Mouse (Mus musculus) common myeloid progenitor, adult 5-6 weeks (primary cell): ENCODE results near the gene Mast4. TPM values are rescaled to one million over a fixed set of nuclear protein-coding genes. Genes with fewer than 3 reads are reported as not detected.
A peak's percentile ranks its signal among the peaks of the same experiment; 100 is the strongest.
"Not testable (repeated sequence)": the region's sequence is repeated elsewhere in the genome, so short reads cannot be mapped to it uniquely, and the experiment has no call there.

ENCODE experiments used
- ATAC-seq: replicated peaks from 2 replicates; pipeline ENCODE4 v1.8.0; 2016; ENCODE audit warnings: low read depth, mild to moderate bottlenecking, moderate TSS enrichment, inconsistent platforms; ENCODE audit not compliant: poor library complexity, severe bottlenecking
- total RNA-seq: library from RNA; stranded (forward); fragments of 200-1000, 187-1606 nt; gene quantifications from 2 replicates; pipeline ENCODE4 v1.2.3, GENCODE M21; 2017

The Mast4 gene
- total RNA-seq, 1 experiment from 2014 or later, result 19.1 TPM

- no peak for ATAC-seq
These were observed 588.5 kb downstream of the Mast4 start for GRCm38 (mm10) chr13:102745626-102746342.

GRCm38 (mm10) chr13:102745270-102745600 is 589.1 kb downstream of the Mast4 start:
- ATAC-seq, result no peak

DNA sequence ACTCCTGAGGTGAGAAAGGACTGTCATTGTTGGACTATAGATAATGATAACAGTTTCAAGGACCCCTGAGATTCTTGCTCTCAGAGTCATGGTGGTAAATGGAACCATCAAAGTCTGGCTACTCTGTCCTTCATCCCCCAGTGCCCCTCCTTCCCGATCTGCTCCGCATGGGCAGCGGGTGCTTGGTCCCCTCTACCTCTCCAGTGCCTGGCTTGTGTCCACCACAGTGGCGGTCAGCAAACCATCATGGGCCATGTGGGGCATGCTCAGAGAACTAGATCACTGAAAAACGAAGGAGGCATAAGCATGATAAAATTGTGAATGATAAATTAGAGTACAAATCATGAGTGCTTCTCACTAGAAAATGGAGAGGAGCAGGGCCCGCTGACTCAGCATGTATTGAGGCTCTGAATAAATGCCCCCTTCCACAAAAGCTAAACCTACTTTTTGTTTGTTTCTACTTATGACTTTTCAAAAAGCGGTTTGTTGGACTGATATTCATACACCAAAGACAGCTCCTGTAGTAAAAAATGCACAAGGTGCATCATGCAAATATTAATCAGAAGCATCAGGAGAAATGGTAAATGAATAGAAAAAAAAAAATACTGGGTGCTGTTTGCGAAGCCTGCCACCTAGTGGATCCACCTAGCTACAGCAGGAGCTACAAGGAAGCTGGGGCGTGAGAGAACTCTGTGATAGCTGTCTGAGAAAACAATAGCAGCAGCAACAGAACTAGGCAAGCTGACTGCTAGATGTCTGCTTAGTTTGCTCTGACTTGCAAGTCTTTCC is 589.6 kb downstream of the Mast4 start:
- ATAC-seq, result peak; percentile 59

- peak; percentile 27; the same call in 1 of the 2 replicates for ATAC-seq
These were observed 594.4 kb downstream of the Mast4 start for GRCm38 (mm10) chr13:102739720-102740535.

- ATAC-seq, result no peak
These were observed 596.5 kb downstream of the Mast4 start for GRCm38 (mm10) chr13:102737811-102738210.

DNA sequence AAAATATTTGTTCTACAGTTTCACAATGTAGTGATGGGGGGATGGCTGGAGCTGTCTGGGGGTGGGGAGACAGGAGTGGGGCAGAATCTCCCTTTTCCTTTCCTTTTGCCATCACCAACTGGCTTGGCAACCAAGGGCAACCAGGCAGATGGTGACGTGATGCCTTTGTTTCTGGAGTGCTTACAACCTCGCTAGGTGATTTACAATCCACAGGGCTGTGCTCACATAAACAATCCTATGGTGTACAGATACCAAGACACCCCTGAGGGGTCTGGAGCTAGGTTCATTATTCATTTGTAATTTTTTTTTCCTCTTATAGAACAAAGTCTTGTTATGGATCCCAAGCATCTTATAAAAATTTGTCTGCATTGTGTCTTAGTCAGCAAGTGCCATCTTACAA is 601.2 kb downstream of the Mast4 start:
- no peak for ATAC-seq

DNA sequence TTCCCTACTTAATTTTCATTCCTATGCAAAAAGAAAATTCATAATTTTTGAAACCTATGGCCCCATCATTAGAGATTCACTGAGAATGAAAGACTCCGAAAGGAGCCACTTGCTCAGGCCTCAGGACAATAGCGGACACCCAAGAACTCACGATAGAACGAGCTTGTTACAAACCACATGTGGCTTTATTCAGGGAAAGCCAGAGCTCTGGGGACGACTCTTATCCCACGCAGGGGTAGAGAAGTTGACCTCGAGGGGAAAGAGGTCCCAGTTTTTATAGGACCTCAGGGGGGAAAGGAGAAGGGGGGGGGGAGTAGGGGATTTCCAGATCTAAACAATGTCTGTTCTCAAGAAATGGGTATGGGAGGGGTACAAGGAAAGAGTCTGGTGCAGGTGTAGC is 605.3 kb downstream of the Mast4 start:
- ATAC-seq, result not testable (repeated sequence)

GRCm38 (mm10) chr13:102728035-102728434 is 606.3 kb downstream of the Mast4 start:
- ATAC-seq, result peak; percentile 56; the same call in 1 of the 2 replicates

DNA sequence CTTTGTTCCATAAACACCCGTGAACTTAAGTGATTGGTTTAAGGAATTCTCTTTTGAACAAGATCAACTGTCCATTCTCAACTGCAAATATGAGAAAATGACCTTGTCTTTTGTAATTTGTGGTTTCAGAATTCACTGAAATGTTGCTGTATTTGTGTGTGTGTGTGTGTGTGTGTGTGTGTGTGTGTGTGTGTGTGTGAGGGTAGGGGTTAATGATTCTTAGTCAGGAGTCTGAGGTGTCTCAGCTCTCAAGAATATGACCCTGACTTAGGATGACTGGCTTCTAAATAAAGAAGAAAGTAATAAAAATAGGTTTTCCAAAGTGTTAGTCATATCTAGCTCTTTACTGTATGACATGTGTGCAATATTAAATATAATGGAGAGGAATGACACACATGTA is 607.4 kb downstream of the Mast4 start:
- no peak for ATAC-seq

GRCm38 (mm10) chr13:102725906-102726305 is 608.4 kb downstream of the Mast4 start:
- no peak for ATAC-seq

DNA sequence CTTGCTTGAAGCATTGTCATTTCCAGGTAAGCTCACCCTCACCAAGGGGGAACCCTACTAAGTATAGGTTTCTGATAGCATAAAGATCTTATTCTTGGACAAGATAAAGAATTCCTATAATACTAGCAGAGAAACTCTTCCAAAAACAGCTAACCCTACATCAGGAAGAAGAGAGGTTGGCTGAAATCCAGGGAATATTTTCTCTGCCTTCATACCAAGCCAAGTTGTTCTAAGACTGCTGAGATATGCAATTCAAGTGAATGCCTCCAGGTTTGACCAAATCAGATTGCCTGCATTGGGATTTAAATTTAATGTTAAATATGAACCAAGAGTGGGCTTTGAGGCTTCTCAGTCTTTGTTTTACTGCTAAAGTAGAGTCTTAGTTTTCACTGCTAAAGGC is 608.9 kb downstream of the Mast4 start:
- ATAC-seq, result no peak

GRCm38 (mm10) chr13:102716973-102717372 is 617.3 kb downstream of the Mast4 start:
- peak; percentile 50; the same call in 1 of the 2 replicates for ATAC-seq

DNA sequence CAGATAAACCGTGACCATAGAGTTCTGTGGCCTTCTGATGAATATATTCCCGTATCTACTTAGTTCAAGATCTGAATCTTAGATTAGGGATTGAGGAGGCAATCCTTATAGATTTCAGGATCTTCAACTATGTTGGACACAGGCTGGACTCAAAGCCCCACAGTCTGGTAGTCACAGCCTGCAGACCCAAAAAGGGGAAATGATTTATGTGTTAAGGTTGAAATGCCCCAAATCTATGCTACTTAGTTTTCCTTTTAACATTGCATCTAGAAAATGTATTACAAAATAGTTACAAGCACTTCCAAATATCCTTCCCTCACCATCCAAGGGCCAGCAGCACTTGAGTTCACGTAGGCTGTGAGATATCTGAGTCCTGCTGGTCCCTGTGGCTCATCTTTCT is 633.6 kb downstream of the Mast4 start:
- ATAC-seq, result 0 out of 2 replicates have a peak, but pooled peaks have one; percentile 29

GRCm38 (mm10) chr13:102700176-102700575 is 634.1 kb downstream of the Mast4 start:
- ATAC-seq, result peak; percentile 48

GRCm38 (mm10) chr13:102698751-102699323 is 635.5 kb downstream of the Mast4 start:
- ATAC-seq, result peak; percentile 65

DNA sequence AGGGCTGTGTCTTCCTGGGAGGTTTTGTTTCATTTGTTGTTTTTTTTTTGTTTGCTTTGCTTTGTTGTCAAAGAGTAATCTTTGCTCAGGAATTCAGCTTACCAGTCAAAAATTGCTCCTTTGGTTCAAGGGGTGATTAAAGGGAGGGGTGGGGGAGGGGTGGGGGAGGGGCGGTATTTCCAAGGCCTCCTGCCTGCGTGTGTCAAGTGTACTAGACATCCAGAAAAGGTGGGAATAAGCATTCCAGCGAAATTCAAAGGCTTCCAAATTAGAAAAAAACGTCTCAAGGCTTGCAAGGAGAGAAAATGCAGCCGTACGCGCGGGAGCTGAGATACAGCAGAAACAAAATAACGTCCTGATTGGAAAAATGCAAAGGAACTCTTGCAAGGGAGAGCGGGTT is 636.0 kb downstream of the Mast4 start:
- ATAC-seq, result no peak

DNA sequence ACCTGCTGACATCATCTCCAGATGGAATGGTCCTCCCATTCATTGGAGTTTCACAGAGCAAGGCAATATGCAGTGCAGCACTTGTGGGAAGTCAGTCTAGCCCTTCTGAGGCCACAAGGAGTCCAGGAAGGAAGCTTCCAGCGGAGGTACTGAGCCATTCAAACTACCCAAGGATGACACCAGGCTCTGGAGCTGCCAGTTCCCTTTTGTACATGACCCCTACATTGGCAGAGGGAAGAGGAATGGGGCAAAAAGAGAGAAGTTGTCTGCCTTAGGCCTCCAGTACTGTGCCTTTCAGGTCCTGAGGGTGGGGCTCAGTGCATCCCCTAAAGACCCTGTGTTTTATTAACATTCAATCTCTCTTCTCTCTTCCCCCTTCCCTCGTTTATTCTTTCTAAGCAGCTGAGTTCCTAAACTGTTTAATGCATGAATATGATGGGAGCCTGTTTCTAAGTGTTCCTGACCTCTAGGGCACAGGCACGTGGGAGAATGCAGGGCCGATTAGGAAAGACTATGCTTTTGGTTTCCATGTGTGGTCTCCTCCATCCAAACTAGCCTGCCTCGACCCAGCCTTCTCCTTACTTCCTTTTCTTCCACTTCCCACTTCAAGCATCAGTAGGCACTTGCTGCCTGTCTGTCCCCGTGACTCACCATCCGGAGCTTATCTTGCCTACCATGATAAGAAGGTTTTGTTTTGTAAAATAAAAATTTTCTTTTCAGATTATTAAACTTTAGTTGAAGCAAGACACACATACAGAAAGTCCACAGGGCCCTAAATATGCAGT is 639.0 kb downstream of the Mast4 start:
- ATAC-seq, result peak; percentile 61

DNA sequence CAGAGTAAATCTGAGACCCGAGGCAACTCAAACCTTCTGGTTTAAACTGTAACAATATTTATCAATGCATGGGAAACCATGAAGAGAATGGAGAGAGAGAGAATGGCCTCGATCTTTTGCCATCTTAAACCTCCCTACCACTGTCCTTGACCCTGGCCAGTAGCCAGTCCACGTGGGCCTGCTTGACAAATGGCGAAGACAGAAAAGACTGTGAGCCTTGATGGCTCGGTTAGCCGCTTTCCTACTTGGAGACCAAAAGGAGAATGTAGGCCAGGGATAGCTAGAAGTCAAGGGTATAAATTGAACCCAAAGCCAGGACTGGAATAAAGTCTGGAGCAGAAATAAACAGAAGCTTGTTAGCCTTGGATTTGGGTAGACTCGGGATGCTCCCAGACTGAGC is 640.1 kb downstream of the Mast4 start:
- no peak for ATAC-seq

DNA sequence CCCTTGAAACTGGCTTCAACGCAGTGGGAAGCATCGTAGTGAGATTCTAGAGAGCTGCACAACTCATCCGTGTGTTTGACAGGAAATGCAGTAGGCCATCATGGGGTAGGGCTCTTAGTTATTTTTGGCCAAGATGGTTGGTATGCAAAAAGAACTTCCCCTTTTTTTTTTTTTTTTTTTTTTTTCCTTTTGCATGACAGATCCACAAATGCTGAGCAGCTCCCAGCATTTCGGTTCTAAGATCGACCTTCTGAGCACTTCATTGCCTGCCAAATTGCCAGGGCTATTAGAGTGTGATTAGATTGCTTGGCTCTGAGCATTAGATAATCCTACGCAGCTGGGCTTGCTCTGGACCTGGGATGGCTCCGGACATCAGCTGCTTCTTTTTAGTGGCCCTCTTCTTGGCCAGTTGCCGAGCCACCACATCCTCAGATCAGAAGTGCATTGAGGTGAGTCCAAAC is 640.9 kb downstream of the Mast4 start, which contains the start of gene Cd180:
TSS of gene Cd180 (plus strand) at position 218 of the 461 bp plus-strand sequence.
- ATAC-seq, result peak; percentile 53
